Mouse (Mus musculus): ENCODE measurements around the gene Slc3a2. TPM values are rescaled to one million over a fixed set of nuclear protein-coding genes. Genes with fewer than 3 reads are reported as not detected.

The Slc3a2 gene
- polyA plus RNA-seq, 1 experiment from 2014 or later: 494 TPM

GRCm38 (mm10) chr19:8679031-8679779 is 44.0 kb downstream of the Slc3a2 start:
- H3K36me3 ChIP-seq (ENCODE audit: inconsistent target): no peaks in the 10 kb centered on the region
- no peak overlapping the region for H3K4me3 ChIP-seq (ENCODE audit: inconsistent target)
- no peaks in the 10 kb centered on the region for H3K79me2 ChIP-seq (ENCODE audit: inconsistent target)
- WGBS (ENCODE audit: missing documents): 91% methylated on average over 18 of the region's 18 CpGs
- H3K27ac ChIP-seq: no peak overlapping the region

GRCm38 (mm10) chr19:8673336-8674063 is 49.7 kb downstream of the Slc3a2 start:
- Histone ChIP-seq H3K79me2 (ENCODE audit: inconsistent target) (no peaks in the 10 kb centered on the region), H3K27ac (no peak overlapping the region), H3K36me3 (ENCODE audit: inconsistent target) (no peaks in the 10 kb centered on the region), H3K4me3 (ENCODE audit: inconsistent target) (no peak overlapping the region)
- WGBS (ENCODE audit: missing documents): 40% methylated on average over 9 of the region's 9 CpGs

GRCm38 (mm10) chr19:8672859-8673258 is 50.3 kb downstream of the Slc3a2 start:
- no peak overlapping the region for H3K4me3 ChIP-seq (ENCODE audit: inconsistent target)
- 92% methylated on average over 3 of the region's 3 CpGs for WGBS (ENCODE audit: missing documents)
- H3K27ac ChIP-seq: no peak overlapping the region
- H3K36me3 ChIP-seq (ENCODE audit: inconsistent target): no peaks in the 10 kb centered on the region
- H3K79me2 ChIP-seq (ENCODE audit: inconsistent target): no peaks in the 10 kb centered on the region

- WGBS (ENCODE audit: missing documents): 92% methylated on average over 5 of the region's 5 CpGs
- no peak overlapping the region for H3K27ac ChIP-seq
- no peaks in the 10 kb centered on the region for H3K79me2 ChIP-seq (ENCODE audit: inconsistent target)
- H3K36me3 ChIP-seq (ENCODE audit: inconsistent target): no peaks in the 10 kb centered on the region
- H3K4me3 ChIP-seq (ENCODE audit: inconsistent target): no peak overlapping the region
These were observed 57.4 kb downstream of the Slc3a2 start for GRCm38 (mm10) chr19:8665746-8666145.

GRCm38 (mm10) chr19:8664859-8665258 is 58.3 kb downstream of the Slc3a2 start:
- H3K36me3 ChIP-seq (ENCODE audit: inconsistent target): no peaks in the 10 kb centered on the region
- H3K27ac ChIP-seq: no peak overlapping the region
- 92% methylated on average over 3 of the region's 3 CpGs for WGBS (ENCODE audit: missing documents)
- H3K79me2 ChIP-seq (ENCODE audit: inconsistent target): no peaks in the 10 kb centered on the region
- H3K4me3 ChIP-seq (ENCODE audit: inconsistent target): no peak overlapping the region

- Histone ChIP-seq H3K27ac (no peak overlapping the region), H3K36me3 (ENCODE audit: inconsistent target) (no peaks in the 10 kb centered on the region), H3K79me2 (ENCODE audit: inconsistent target) (no peaks in the 10 kb centered on the region), H3K4me3 (ENCODE audit: inconsistent target) (no peak overlapping the region)
- WGBS (ENCODE audit: missing documents): 34% methylated on average over 7 of the region's 10 CpGs
These were observed 59.2 kb downstream of the Slc3a2 start for GRCm38 (mm10) chr19:8663911-8664421.

GRCm38 (mm10) chr19:8663360-8663839 is 59.8 kb downstream of the Slc3a2 start, which contains the start of gene Chrm1:
Gene Chrm1, plus strand, starts transcription at chr19:8663789.
- Histone ChIP-seq H3K36me3 (ENCODE audit: inconsistent target) (no peaks in the 10 kb centered on the region), H3K4me3 (ENCODE audit: inconsistent target) (no peak within 1 kb of the TSS), H3K27ac (no peak within 1 kb of the TSS), H3K79me2 (ENCODE audit: inconsistent target) (no peaks in the 10 kb centered on the region)
- 62% methylated on average over 8 of the region's 9 CpGs for WGBS (ENCODE audit: missing documents)

- no peaks in the 10 kb centered on the region for H3K36me3 ChIP-seq (ENCODE audit: inconsistent target)
- 3% methylated on average over 11 of the region's 11 CpGs for WGBS (ENCODE audit: missing documents)
- H3K4me3 ChIP-seq (ENCODE audit: inconsistent target): no peak overlapping the region
- H3K79me2 ChIP-seq (ENCODE audit: inconsistent target): no peaks in the 10 kb centered on the region
- H3K27ac ChIP-seq: no peak overlapping the region
These were observed 60.8 kb downstream of the Slc3a2 start for GRCm38 (mm10) chr19:8662337-8662736.

GRCm38 (mm10) chr19:8661821-8662307 is 61.3 kb downstream of the Slc3a2 start:
- H3K79me2 ChIP-seq (ENCODE audit: inconsistent target): no peaks in the 10 kb centered on the region
- 8% methylated on average over 25 of the region's 35 CpGs for WGBS (ENCODE audit: missing documents)
- no peak overlapping the region for H3K27ac ChIP-seq
- no peak overlapping the region for H3K4me3 ChIP-seq (ENCODE audit: inconsistent target)
- no peaks in the 10 kb centered on the region for H3K36me3 ChIP-seq (ENCODE audit: inconsistent target)

Other genes starting within 250 kb of the Slc3a2 start
- not detected in 3 replicates for gene Slc22a8, start 132.1 kb downstream of the Slc3a2 start, polyA plus RNA-seq (2018)
- gene Slc22a6, start 105.3 kb downstream of the Slc3a2 start, polyA plus RNA-seq (2018): not detected in 3 replicates
- not detected in 3 replicates for gene Chrm1, start 59.6 kb downstream of the Slc3a2 start, polyA plus RNA-seq (2018)
- gene Wdr74, start 12.5 kb upstream of the Slc3a2 start, polyA plus RNA-seq (2018): 16.3 to 42.4 TPM (median 18.1 TPM) in 3 replicates
- not detected in 3 replicates for gene 1700092M07Rik, start 17.3 kb upstream of the Slc3a2 start, polyA plus RNA-seq (2018)
- gene Stx5a, start 18.0 kb upstream of the Slc3a2 start, polyA plus RNA-seq (2018): 32.3 to 65.9 TPM (median 61.9 TPM) in 3 replicates
- 68.7 to 115 TPM (median 96.9 TPM) in 3 replicates for gene Nxf1, start 33.7 kb upstream of the Slc3a2 start, polyA plus RNA-seq (2018)
- gene Tmem223, start 47.6 kb upstream of the Slc3a2 start, polyA plus RNA-seq (2018): 14.9 to 33.7 TPM (median 26.6 TPM) in 3 replicates
- 70.7 to 93.4 TPM (median 87.5 TPM) in 3 replicates for gene Tmem179b, start 51.1 kb upstream of the Slc3a2 start, polyA plus RNA-seq (2018)
- gene Taf6l, start 63.0 kb upstream of the Slc3a2 start, polyA plus RNA-seq (2018): 11.3 to 16.9 TPM (median 15.6 TPM) in 3 replicates
- gene Polr2g, start 75.2 kb upstream of the Slc3a2 start, polyA plus RNA-seq (2018): 87.6 to 127 TPM (median 98.0 TPM) in 3 replicates
- gene Zbtb3, start 79.2 kb upstream of the Slc3a2 start, polyA plus RNA-seq (2018): 1.5 to 2.4 TPM (median 2.0 TPM) in 3 replicates
- gene Ttc9c, start 96.0 kb upstream of the Slc3a2 start, polyA plus RNA-seq (2018): 25.0 to 30.5 TPM (median 30.3 TPM) in 3 replicates
- 74.0 to 130 TPM (median 81.5 TPM) in 3 replicates for gene Hnrnpul2, start 96.6 kb upstream of the Slc3a2 start, polyA plus RNA-seq (2018)
- gene AC129217.1, start 106.4 kb upstream of the Slc3a2 start, polyA plus RNA-seq (2018): 44.3 TPM in 1 of 3 replicates, not detected in the others
- gene Bscl2, start 114.1 kb upstream of the Slc3a2 start, polyA plus RNA-seq (2018): 72.1 to 121 TPM (median 102 TPM) in 3 replicates
- gene Gng3, start 115.8 kb upstream of the Slc3a2 start, polyA plus RNA-seq (2018): not detected in 3 replicates
- 0.09 to 0.10 TPM in 2 of 3 replicates, not detected in the other for gene Lrrn4cl, start 127.4 kb upstream of the Slc3a2 start, polyA plus RNA-seq (2018)
- gene Ubxn1, start 148.1 kb upstream of the Slc3a2 start, polyA plus RNA-seq (2018): 160 to 383 TPM (median 167 TPM) in 3 replicates
- 33.7 to 44.5 TPM (median 41.3 TPM) in 3 replicates for gene Uqcc3, start 157.6 kb upstream of the Slc3a2 start, polyA plus RNA-seq (2018)
- gene Lbhd1, start 160.4 kb upstream of the Slc3a2 start, polyA plus RNA-seq (2018): 1.5 to 3.7 TPM (median 2.5 TPM) in 3 replicates
- gene Gm49403, start 160.6 kb upstream of the Slc3a2 start, polyA plus RNA-seq (2018): not detected in 3 replicates
- gene 1810009A15Rik, start 165.5 kb upstream of the Slc3a2 start, polyA plus RNA-seq (2018): 48.2 to 79.8 TPM (median 50.8 TPM) in 3 replicates
- gene Gm49416, start 165.6 kb upstream of the Slc3a2 start, polyA plus RNA-seq (2018): not detected in 3 replicates
- 4.4 to 13.0 TPM (median 11.6 TPM) in 3 replicates for gene Ints5, start 169.6 kb upstream of the Slc3a2 start, polyA plus RNA-seq (2018)
- 70.1 to 93.3 TPM (median 80.1 TPM) in 3 replicates for gene Ganab, start 174.7 kb upstream of the Slc3a2 start, polyA plus RNA-seq (2018)
- 38.7 to 45.8 TPM (median 41.0 TPM) in 3 replicates for gene B3gat3, start 197.0 kb upstream of the Slc3a2 start, polyA plus RNA-seq (2018)
- gene Rom1, start 206.0 kb upstream of the Slc3a2 start, polyA plus RNA-seq (2018): 1.3 to 2.3 TPM (median 1.9 TPM) in 3 replicates
- 17.0 to 32.0 TPM (median 23.3 TPM) in 3 replicates for gene Eml3, start 206.2 kb upstream of the Slc3a2 start, polyA plus RNA-seq (2018)
- gene Mta2, start 218.5 kb upstream of the Slc3a2 start, polyA plus RNA-seq (2018): 63.1 to 68.2 TPM (median 63.7 TPM) in 3 replicates
- 11.5 to 14.4 TPM (median 13.4 TPM) in 3 replicates for gene Tut1, start 230.5 kb upstream of the Slc3a2 start, polyA plus RNA-seq (2018)
- gene Eef1g, start 243.7 kb upstream of the Slc3a2 start, polyA plus RNA-seq (2018): 224 to 506 TPM (median 366 TPM) in 3 replicates